Mouse (Mus musculus) left cerebral cortex, adult 2 months (tissue): ENCODE measurements around the gene Adgre5. TPM values are rescaled to one million over a fixed set of nuclear protein-coding genes. Genes with fewer than 3 reads are reported as not detected.

Source experiments
- DNase-seq, 2 experiments: peaks; one replicate each; pipeline ENCODE4 v3.0.0; 2021 to 2022; ENCODE audit warnings: low spot score in 2 of 2, mixed read lengths in 1 of 2; ENCODE audit errors: extremely low spot score in 1 of 2
- H3K27ac ChIP-seq: fragments of 200-600 bp; 2 replicates; pipeline ENCODE4 v1.8.1; 2022
- H3K4me3 ChIP-seq: fragments of 200-600 bp; 2 replicates; pipeline ENCODE4 v1.8.1; 2022
- CTCF ChIP-seq: fragments of 200-600 bp; IDR thresholded peaks from 2 replicates; pipeline ENCODE4 v1.8.1; 2022; ENCODE audit warnings: antibody characterized with exemption, mild to moderate bottlenecking, moderate library complexity
- intact Hi-C: fragments of 180-260 bp; cut with DNase I; formaldehyde crosslinking; loops from one replicate; pipeline ENCODE4 v1.15.1; 2025
- total RNA-seq, 2 experiments: library from RNA; stranded (reverse); gene quantifications; 2 replicates each; pipeline ENCODE4 v1.2.3; 2021

Adgre5 gene
- total RNA-seq, 2 experiments from 2014 or later: 8.9 to 11.5 TPM

GRCm38 (mm10) chr8:83748708-83749107 lies 7.6 kb upstream of the Adgre5 start:
- no peak for TF ChIP-seq CTCF
- no peak for DNase-seq
- intact Hi-C loops: no loop called here
- Histone ChIP-seq H3K4me3 (no peak overlapping the region), H3K27ac (no peak overlapping the region)

DNA sequence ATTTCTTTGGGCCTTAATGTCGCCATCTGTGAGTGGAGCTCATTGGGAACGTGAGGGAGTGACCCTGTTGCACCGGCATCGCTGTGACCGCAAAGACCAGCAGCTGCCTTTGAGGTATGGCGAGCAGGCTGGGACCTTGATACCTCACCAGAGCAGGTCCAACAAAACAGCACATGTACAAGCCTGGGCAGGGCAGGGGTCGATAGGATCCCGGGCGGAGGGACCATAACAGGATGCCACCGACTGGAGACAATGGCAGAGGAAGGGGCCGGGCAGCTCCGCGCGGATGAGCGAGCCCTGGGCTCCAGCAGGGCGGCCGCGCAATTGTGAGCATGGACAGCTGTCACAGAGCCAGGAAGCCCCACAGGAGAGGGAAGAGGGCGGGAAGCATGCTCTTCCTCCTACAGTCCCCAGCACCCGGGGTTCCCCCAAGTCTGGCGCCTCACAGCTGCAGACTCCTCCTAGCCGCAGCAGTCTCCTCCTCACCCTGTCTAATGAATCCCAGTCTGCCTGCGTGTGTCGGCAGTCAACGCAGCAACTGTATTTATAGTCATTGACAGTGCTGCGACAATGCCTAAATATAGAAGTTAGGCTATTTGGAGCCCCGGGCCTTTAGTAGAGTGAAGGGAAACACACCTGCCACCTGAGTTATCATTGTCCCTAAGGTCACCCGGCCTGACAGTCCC lies 6.7 kb upstream of the Adgre5 start:
- peak overlapping the region; percentile 41 for H3K4me3 ChIP-seq
- intact Hi-C loops: no loop called here
- TF ChIP-seq CTCF: no peak; the same call in 1 of the 2 replicates
- DNase-seq: peak; percentile 39 to 43
- H3K27ac ChIP-seq: 0 out of 2 replicates have a peak overlapping the region, but pooled peaks have one; percentile 11

GRCm38 (mm10) chr8:83744070-83744469 lies 2.9 kb upstream of the Adgre5 start:
- no peak for TF ChIP-seq CTCF
- no peak overlapping the region for H3K27ac ChIP-seq
- intact Hi-C loops: no loop called here
- no peak for DNase-seq
- no peak overlapping the region for H3K4me3 ChIP-seq

GRCm38 (mm10) chr8:83742968-83743367 lies 1.8 kb upstream of the Adgre5 start:
- no peak for TF ChIP-seq CTCF
- intact Hi-C loops: no loop called here
- Histone ChIP-seq H3K27ac (no peak overlapping the region), H3K4me3 (no peak overlapping the region)
- no peak for DNase-seq

GRCm38 (mm10) chr8:83741849-83742655 lies 926 bp upstream of the Adgre5 start:
- no peak for TF ChIP-seq CTCF
- H3K27ac ChIP-seq: peak overlapping the region; percentile 36
- intact Hi-C loops: no loop called here
- H3K4me3 ChIP-seq: peak overlapping the region; percentile 46
- no peak for DNase-seq

GRCm38 (mm10) chr8:83740586-83740975 lies 545 bp downstream of the Adgre5 start:
- Histone ChIP-seq H3K27ac (peak overlapping the region; percentile 81), H3K4me3 (peak overlapping the region; percentile 46)
- intact Hi-C loops: no loop called here
- no peak for TF ChIP-seq CTCF
- no peak for DNase-seq

- no peak for TF ChIP-seq CTCF
- H3K4me3 ChIP-seq: peak overlapping the region; percentile 46
- intact Hi-C loops: loop anchor here (5.0 kb wide), 1 partner anchor 227 kb away; no protein-coding TSS in a partner anchor
- H3K27ac ChIP-seq: no peak overlapping the region
- DNase-seq: no peak
Observed at GRCm38 (mm10) chr8:83739711-83740468, 1.2 kb downstream of the Adgre5 start.

DNA sequence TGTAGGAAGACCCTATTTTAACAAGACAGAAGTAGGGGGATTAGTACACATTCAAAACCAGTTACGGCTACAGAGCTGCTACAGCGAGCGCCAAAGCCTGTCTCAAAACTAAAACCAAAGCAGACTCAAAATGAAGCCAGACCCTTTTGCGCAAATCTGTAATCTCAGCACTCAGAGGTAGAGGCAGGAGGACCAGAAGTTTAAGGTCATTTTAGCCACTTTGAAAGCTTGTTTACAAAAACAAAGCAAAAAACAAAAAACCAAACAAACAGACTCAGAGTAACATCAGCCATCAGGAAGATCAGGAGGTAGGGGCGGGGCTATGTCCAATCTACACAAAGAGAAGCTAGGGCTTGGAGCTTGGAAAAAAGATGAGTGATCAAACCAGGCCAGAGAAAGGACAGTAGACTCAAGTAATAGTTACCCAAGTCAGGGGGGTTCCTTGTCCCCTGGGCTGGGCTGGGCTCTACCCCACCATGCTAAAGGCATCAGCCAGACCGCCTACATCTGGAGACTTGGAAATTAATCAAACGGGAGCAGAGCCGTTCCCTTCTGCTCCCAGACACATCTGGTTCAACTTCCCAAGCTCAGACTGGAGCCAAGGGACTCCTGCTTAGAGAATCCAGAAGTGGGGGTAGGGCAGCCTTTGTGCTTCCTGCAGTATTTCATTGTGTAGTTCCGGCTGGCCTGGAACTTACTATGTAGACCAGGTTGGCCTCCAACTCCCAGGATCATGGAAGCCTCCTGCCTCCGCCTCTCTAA lies 2.0 kb downstream of the Adgre5 start:
- Histone ChIP-seq H3K4me3 (peak overlapping the region; percentile 0; the same call in 1 of the 2 replicates), H3K27ac (no peak overlapping the region)
- intact Hi-C loops: loop anchor here (5.0 kb wide), 1 partner anchor 228 kb away; no protein-coding TSS in a partner anchor
- no peak for TF ChIP-seq CTCF
- no peak for DNase-seq

DNA sequence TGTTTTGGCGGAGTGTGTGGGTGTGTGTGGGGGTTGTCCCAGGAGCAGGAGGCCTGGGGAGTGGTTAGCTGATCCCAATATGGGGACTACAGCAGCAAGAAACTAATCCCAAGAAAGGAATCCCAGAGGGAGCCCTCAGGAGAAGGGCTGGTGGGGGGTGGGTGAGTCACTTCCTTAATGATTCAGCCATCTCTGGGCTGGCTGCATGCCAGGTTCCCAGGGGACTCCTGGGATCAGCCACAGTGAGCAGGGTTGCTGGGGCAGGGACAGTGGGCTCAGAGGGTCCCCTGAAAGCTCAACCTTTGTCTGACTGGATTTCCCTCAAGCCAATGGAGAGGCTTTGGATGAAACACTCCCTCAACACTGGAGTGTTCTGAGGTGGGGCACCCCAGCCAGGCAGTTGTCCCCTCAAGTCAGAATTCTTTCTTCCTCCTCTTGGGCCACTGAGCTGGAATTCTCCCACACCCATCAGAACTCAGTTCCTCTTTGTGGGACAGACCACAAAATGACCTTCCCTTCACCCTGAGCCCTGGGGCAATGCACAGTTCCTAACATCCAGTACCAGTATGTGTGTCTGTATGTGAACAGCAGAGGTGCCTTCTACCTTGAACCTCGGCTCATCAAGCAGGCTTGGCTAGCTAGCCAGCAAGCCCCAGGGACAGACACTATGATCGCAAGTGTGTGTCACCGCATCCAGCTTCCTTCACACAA lies 3.1 kb downstream of the Adgre5 start:
- intact Hi-C loops: loop anchor here (5.0 kb wide), 1 partner anchor 229 kb away; no protein-coding TSS in a partner anchor
- DNase-seq: no peak
- no peak for TF ChIP-seq CTCF
- Histone ChIP-seq H3K4me3 (no peak overlapping the region), H3K27ac (no peak overlapping the region)

DNA sequence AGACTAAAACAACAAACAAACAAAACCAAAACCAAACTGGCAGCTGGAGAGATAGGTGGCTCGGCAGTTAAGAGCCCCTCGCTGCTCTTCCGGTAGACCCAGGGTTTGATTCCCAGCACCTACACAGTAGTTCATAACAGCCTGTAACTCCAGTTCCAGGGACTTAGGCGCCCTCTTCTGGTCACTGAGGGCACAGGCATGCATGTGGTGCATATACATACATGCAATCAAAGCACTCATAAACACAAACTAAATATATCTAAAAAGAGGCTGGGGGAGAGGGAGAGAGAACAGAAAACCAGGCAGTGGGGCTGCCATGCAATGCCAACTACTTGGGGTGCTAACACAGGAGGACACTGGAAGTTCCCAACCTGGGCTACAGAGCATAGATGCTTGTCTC lies 3.8 kb downstream of the Adgre5 start:
- TF ChIP-seq CTCF: peak; percentile 14
- Histone ChIP-seq H3K4me3 (no peak overlapping the region), H3K27ac (no peak overlapping the region)
- no peak for DNase-seq
- intact Hi-C loops: loop anchor here (5.0 kb wide), 1 partner anchor 230 kb away; no protein-coding TSS in a partner anchor
